Mouse (Mus musculus) heart, embryonic 14.5 days (tissue): ENCODE results near the gene Mybph. TPM values are rescaled to one million over a fixed set of nuclear protein-coding genes. Genes with fewer than 3 reads are reported as not detected.

Source experiments
- ATAC-seq: fragments of 200-750 bp; cut with Nextera tagmentation; 2 replicates; pipeline ENCODE4 v1.8.0; 2017; ENCODE audit warnings: low read depth, moderate TSS enrichment; ENCODE audit not compliant: insufficient number of reproducible peaks, insufficient read depth, low FRiP score
- H3K27ac ChIP-seq, 2 experiments: fragments of 200-500 bp in 1 of 2; fragments of 300-500 bp in 1 of 2; sonication (generic) in 1 of 2; replicated peaks in 1 of 2; 2 replicates each; pipeline ENCODE4 v1.5.1; 2012 to 2014; ENCODE audit warnings: low read depth in 2 of 2, low read length in 2 of 2, control low read depth in 1 of 2, mild to moderate bottlenecking in 1 of 2, mixed read lengths in 1 of 2; ENCODE audit not compliant: control insufficient read depth in 1 of 2, insufficient read depth in 1 of 2
- H3K27me3 ChIP-seq: fragments of 300-500 bp; sonication (generic); 2 replicates; pipeline ENCODE4 v1.6.1; 2014; ENCODE audit warnings: mild to moderate bottlenecking, low read length, control low read depth; ENCODE audit not compliant: control insufficient read depth, insufficient read depth
- H3K36me3 ChIP-seq: fragments of 300-500 bp; sonication (generic); 2 replicates; pipeline ENCODE4 v1.6.1; 2014; ENCODE audit warnings: mild to moderate bottlenecking, control low read depth, low read length, mixed read lengths; ENCODE audit not compliant: control insufficient read depth, insufficient read depth
- H3K4me1 ChIP-seq, 2 experiments: fragments of 200-500 bp in 1 of 2; fragments of 300-500 bp in 1 of 2; sonication (generic) in 1 of 2; 2 replicates each; pipeline ENCODE4 v1.6.1; 2012 to 2014; ENCODE audit warnings: low read length in 2 of 2, control low read depth in 1 of 2, mixed read lengths in 1 of 2; ENCODE audit not compliant: control insufficient read depth in 2 of 2, insufficient read depth in 2 of 2
- H3K4me2 ChIP-seq: fragments of 300-500 bp; sonication (generic); 2 replicates; pipeline ENCODE4 v1.6.1; 2014; ENCODE audit warnings: mild to moderate bottlenecking, low read length
- H3K4me3 ChIP-seq, 2 experiments: fragments of 200-500 bp in 1 of 2; fragments of 300-500 bp in 1 of 2; sonication (generic) in 1 of 2; 2 replicates each; pipeline ENCODE4 v1.5.1; 2012 to 2014; ENCODE audit warnings: low read length in 2 of 2, mild to moderate bottlenecking in 2 of 2, control low read depth in 1 of 2, low read depth in 1 of 2, moderate library complexity in 1 of 2; ENCODE audit not compliant: control insufficient read depth in 1 of 2, insufficient read depth in 1 of 2
- H3K9ac ChIP-seq: fragments of 300-500 bp; sonication (generic); 2 replicates; pipeline ENCODE4 v1.6.1; 2014; ENCODE audit warnings: mild to moderate bottlenecking, low read length
- H3K9me3 ChIP-seq: fragments of 300-500 bp; sonication (generic); 2 replicates; pipeline ENCODE4 v1.6.1; 2016; ENCODE audit warnings: low read length, control low read depth; ENCODE audit not compliant: control insufficient read depth
- WGBS: fragments of 180-500 bp; shearing (Covaris S2); extraction: QIAGEN DNeasy Blood & Tissue Kit; methylation state at CpG from one replicate; pipeline ENCODE4 v1.1.7; 2014; 5-methylcytosine and 5-hydroxymethylcytosine counted together
- polyA plus RNA-seq: library from polyadenylated mRNA; unstranded; fragments of >200 nt; fragmentation: Nextera tagmentation; extraction: Ambion mirVana; gene quantifications from 2 replicates; pipeline ENCODE4 v1.2.1, GENCODE M21; 2014

The Mybph gene
- polyA plus RNA-seq, 1 experiment from 2014 or later, result 0.27 TPM

GRCm38 (mm10) chr1:134230638-134231228 is 37.5 kb downstream of the Mybph start:
- Histone ChIP-seq H3K4me3 (no peak overlapping the region), H3K4me1 (peaks cover 46 to 51% of the 10 kb centered on the region in 2 experiments), H3K36me3 (no peaks in the 10 kb centered on the region), H3K9ac (no peak overlapping the region), H3K9me3 (no peaks in the 10 kb centered on the region), H3K27ac (0 out of 4 replicates have a peak overlapping the region, but pooled peaks of 1 of the 2 experiments have one; percentile 37), H3K4me2 (no peak overlapping the region), H3K27me3 (peaks cover 17% of the 10 kb centered on the region)
- 80% methylated on average over 10 of the region's 10 CpGs for WGBS
- no peak for ATAC-seq

GRCm38 (mm10) chr1:134231270-134231669 is 38.0 kb downstream of the Mybph start:
- no peaks in the 10 kb centered on the region for H3K36me3 ChIP-seq
- H3K27me3 ChIP-seq, result peaks cover 18% of the 10 kb centered on the region
- 75% methylated on average over 3 of the region's 3 CpGs for WGBS
- H3K4me1 ChIP-seq, result peaks cover 50 to 52% of the 10 kb centered on the region in 2 experiments
- H3K4me3 ChIP-seq, result no peak overlapping the region
- H3K9ac ChIP-seq, result 0 out of 2 replicates have a peak overlapping the region, but pooled peaks have one; percentile 16
- H3K9me3 ChIP-seq, result no peaks in the 10 kb centered on the region
- ATAC-seq, result no peak
- peak overlapping the region in 1 of 2 experiments; percentile 37; a peak in 1 of 4 replicates for H3K27ac ChIP-seq
- H3K4me2 ChIP-seq, result no peak overlapping the region

- 74% methylated on average over 3 of the region's 3 CpGs for WGBS
- ATAC-seq, result no peak
- no peak overlapping the region for H3K4me2 ChIP-seq
- H3K27me3 ChIP-seq, result peaks cover 22% of the 10 kb centered on the region
- peak overlapping the region in 1 of 2 experiments; percentile 37; a peak in 1 of 4 replicates for H3K27ac ChIP-seq
- H3K9me3 ChIP-seq, result no peaks in the 10 kb centered on the region
- H3K9ac ChIP-seq, result no peak overlapping the region
- H3K4me3 ChIP-seq, result no peak overlapping the region
- no peaks in the 10 kb centered on the region for H3K36me3 ChIP-seq
- H3K4me1 ChIP-seq, result peaks cover 48 to 49% of the 10 kb centered on the region in 2 experiments
Observed at GRCm38 (mm10) chr1:134231681-134232080, 38.4 kb downstream of the Mybph start.

- 61% methylated on average over 8 of the region's 8 CpGs for WGBS
- H3K9ac ChIP-seq, result peak overlapping the region; percentile 70
- H3K4me3 ChIP-seq, result no peak overlapping the region
Observed at GRCm38 (mm10) chr1:134232326-134232725, 39.1 kb downstream of the Mybph start.

GRCm38 (mm10) chr1:134232778-134233531 is 39.7 kb downstream of the Mybph start:
- Histone ChIP-seq H3K4me2 (peak overlapping the region; percentile 93), H3K4me3 (peak overlapping the region; percentile 41 to 44; a peak in 1 of 4 replicates), H3K27ac (peak overlapping the region; percentile 19 to 80; a peak in 3 of 4 replicates), H3K27me3 (peaks cover 26% of the 10 kb centered on the region), H3K4me1 (peaks cover 46 to 47% of the 10 kb centered on the region in 2 experiments), H3K9me3 (no peaks in the 10 kb centered on the region), H3K36me3 (no peaks in the 10 kb centered on the region), H3K9ac (peak overlapping the region; percentile 70)
- peak; percentile 48; the same call in 1 of the 2 replicates for ATAC-seq
- WGBS, result 30% methylated on average over 12 of the region's 12 CpGs

More at GRCm38 (mm10) chr1:134232326-134232725, 39.1 kb downstream of the Mybph start:
- peak overlapping the region; percentile 93 for H3K4me2 ChIP-seq
- ATAC-seq, result no peak
- H3K4me1 ChIP-seq, result peaks cover 46 to 47% of the 10 kb centered on the region in 2 experiments
- peak overlapping the region; percentile 14 to 80 for H3K27ac ChIP-seq
- H3K27me3 ChIP-seq, result peaks cover 26% of the 10 kb centered on the region
- H3K9me3 ChIP-seq, result no peaks in the 10 kb centered on the region
- H3K36me3 ChIP-seq, result no peaks in the 10 kb centered on the region

- Histone ChIP-seq H3K4me3 (peak overlapping the region; percentile 41 to 44), H3K4me1 (peaks cover 46 to 47% of the 10 kb centered on the region in 2 experiments), H3K9ac (peak overlapping the region; percentile 70), H3K27ac (peak overlapping the region; percentile 1 to 80; a peak in 3 of 4 replicates), H3K36me3 (no peaks in the 10 kb centered on the region), H3K4me2 (peak overlapping the region; percentile 93), H3K9me3 (no peaks in the 10 kb centered on the region), H3K27me3 (peaks cover 26% of the 10 kb centered on the region)
- 49% methylated on average over 19 of the region's 19 CpGs for WGBS
- ATAC-seq, result no peak
Observed at GRCm38 (mm10) chr1:134233681-134234454, 40.6 kb downstream of the Mybph start.
